Mouse (Mus musculus): Measurements from ENCODE around the gene Plk2.

Plk2 gene

GRCm38 (mm10) chr13:110406152-110406551 lies 11.3 kb downstream of the Plk2 start:
- DNase-seq (ENCODE audit: low read depth, low spot score): no peak

GRCm38 (mm10) chr13:110412572-110413209 lies 17.8 kb downstream of the Plk2 start:
- DNase-seq (ENCODE audit: low read depth, low spot score): no peak

- no peak for DNase-seq (ENCODE audit: low read depth, low spot score)
These were observed 23.8 kb downstream of the Plk2 start for GRCm38 (mm10) chr13:110418656-110419055.

GRCm38 (mm10) chr13:110419640-110420039 lies 24.8 kb downstream of the Plk2 start:
- DNase-seq (ENCODE audit: low read depth, low spot score): no peak

- DNase-seq (ENCODE audit: low read depth, low spot score): no peak
These were observed 27.6 kb downstream of the Plk2 start for GRCm38 (mm10) chr13:110422434-110422833.

GRCm38 (mm10) chr13:110425512-110426222 lies 30.8 kb downstream of the Plk2 start:
- DNase-seq (ENCODE audit: low read depth, low spot score): no peak

- DNase-seq (ENCODE audit: low read depth, low spot score): no peak
These were observed 36.5 kb downstream of the Plk2 start for GRCm38 (mm10) chr13:110431388-110431787.

GRCm38 (mm10) chr13:110432062-110432566 lies 37.3 kb downstream of the Plk2 start:
- DNase-seq (ENCODE audit: low read depth, low spot score): no peak

GRCm38 (mm10) chr13:110432613-110433012 lies 37.8 kb downstream of the Plk2 start:
- no peak for DNase-seq (ENCODE audit: low read depth, low spot score)

GRCm38 (mm10) chr13:110436692-110437091 lies 41.8 kb downstream of the Plk2 start:
- no peak for DNase-seq (ENCODE audit: low read depth, low spot score)

GRCm38 (mm10) chr13:110438624-110439023 lies 43.8 kb downstream of the Plk2 start:
- DNase-seq (ENCODE audit: low read depth, low spot score): no peak

GRCm38 (mm10) chr13:110444335-110444734 lies 49.5 kb downstream of the Plk2 start:
- DNase-seq (ENCODE audit: low read depth, low spot score): no peak

GRCm38 (mm10) chr13:110444894-110445293 lies 50.0 kb downstream of the Plk2 start:
- no peak for DNase-seq (ENCODE audit: low read depth, low spot score)

- no peak for DNase-seq (ENCODE audit: low read depth, low spot score)
These were observed 51.6 kb downstream of the Plk2 start for GRCm38 (mm10) chr13:110446434-110446833.

- DNase-seq (ENCODE audit: low read depth, low spot score): no peak
These were observed 55.2 kb downstream of the Plk2 start for GRCm38 (mm10) chr13:110450056-110450455.
